Comparison of ENCODE assay signal across 9 mouse cellular contexts in genomic region chr12:31184217-31184975, GRCm38 (mm10). TPM values are rescaled to one million over a fixed set of nuclear protein-coding genes. Genes with fewer than 3 reads are reported as not detected.
A peak's percentile ranks its signal among the peaks of the same experiment; 100 is the strongest.
DNase-seq lines count a peak whose midpoint lies in the region; ATAC-seq and TF ChIP-seq lines count a peak whose summit lies in the region.
"Had no signal": no experiment of that assay in that cellular context is flagged by ENCODE, and none has a peak within 500 bp of the region (broad histone marks: within the 10 kb centered on the region; RNA-seq: fewer than 3 reads in every experiment).

No protein-coding gene starts in this region.

- 0 out of 2 replicates have a peak, but pooled peaks have one; percentile 45 for ATAC-seq in hindbrain, embryonic 16.5 days
- no peak for ATAC-seq in liver, postnatal 0 days

- 56% methylated on average over 11 of the region's 11 CpGs for WGBS in hindbrain, embryonic 16.5 days
- WGBS in liver, postnatal 0 days (ENCODE audit: insufficient replicate concordance): 63% methylated on average over 11 of the region's 11 CpGs

- no peak overlapping the region for H3K4me2 ChIP-seq in hindbrain, embryonic 16.5 days (ENCODE audit: low read length)
- H3K4me2 ChIP-seq in liver, postnatal 0 days (ENCODE audit: low read depth, low read length): no peak overlapping the region

- no peak for TF ChIP-seq CTCF in liver, postnatal 0 days (IDR thresholded peaks at IDR 0.05; ENCODE audit: low read depth)

- no peaks in the 10 kb centered on the region for H3K36me3 ChIP-seq in hindbrain, embryonic 16.5 days (ENCODE audit: control insufficient read depth, insufficient read depth, low read length)
- no peaks in the 10 kb centered on the region for H3K36me3 ChIP-seq in liver, postnatal 0 days (replicated peaks; ENCODE audit: insufficient read depth, low read length)

- H3K27me3 ChIP-seq in hindbrain, embryonic 16.5 days (replicated peaks; ENCODE audit: control insufficient read depth, insufficient read depth, low read length): no peaks in the 10 kb centered on the region
- H3K27me3 ChIP-seq in liver, postnatal 0 days (ENCODE audit: insufficient read depth, low read length): no peaks in the 10 kb centered on the region

- peaks cover 5% of the 10 kb centered on the region for H3K4me1 ChIP-seq in hindbrain, embryonic 16.5 days (ENCODE audit: control insufficient read depth, insufficient read depth, low read depth, low read length)
- H3K4me1 ChIP-seq in liver, postnatal 0 days (ENCODE audit: insufficient read depth): no peaks in the 10 kb centered on the region

- no peak overlapping the region for H3K9ac ChIP-seq in hindbrain, embryonic 16.5 days (ENCODE audit: low read depth, low read length)
- H3K9ac ChIP-seq in liver, postnatal 0 days (replicated peaks): no peak overlapping the region

- peak overlapping the region; percentile 18; the same call in 1 of the 2 replicates for H3K27ac ChIP-seq in hindbrain, embryonic 16.5 days (ENCODE audit: low read depth, low read length)
- H3K27ac ChIP-seq in liver, postnatal 0 days (ENCODE audit: low read depth): no peak overlapping the region

- peak; percentile 31 for DNase-seq in kidney, adult 11 months
- no peak for DNase-seq in kidney, postnatal 4 days
- peak; percentile 62 for DNase-seq in fibroblast of lung, adult 2 months (ENCODE audit: low read depth)
- peak; percentile 84 for DNase-seq in lung, postnatal 36 days
- DNase-seq in left cerebral cortex, adult 8-10 months (ENCODE audit: low spot score in 2 of 2): no peak
- no peak for DNase-seq in frontal cortex, postnatal 36 days (ENCODE audit: low spot score in 2 of 2)
- DNase-seq in liver, postnatal 0 days: no peak

- no peaks in the 10 kb centered on the region for H3K9me3 ChIP-seq in hindbrain, embryonic 16.5 days (ENCODE audit: control insufficient read depth, low read length)
- no peaks in the 10 kb centered on the region for H3K9me3 ChIP-seq in liver, postnatal 0 days (ENCODE audit: low read length)

- H3K4me3 ChIP-seq in hindbrain, embryonic 16.5 days (ENCODE audit: low read length): no peak overlapping the region
- H3K4me3 ChIP-seq in liver, postnatal 0 days (ENCODE audit: low read depth, low read length): no peak overlapping the region

- TF ChIP-seq EP300 in liver, postnatal 0 days (IDR thresholded peaks at IDR 0.05; ENCODE audit: low read depth): no peak

RNA-seq across cellular contexts. Expression of gene Gm6993, which starts 56.2 kb away (rescaled TPM):
- polyA plus RNA-seq in hindbrain, embryonic 16.5 days (2015; fragmentation: Nextera tagmentation; extraction: Ambion mirVana): not detected in 2 replicates
- not detected for total RNA-seq in left cerebral cortex, adult 8-10 months (2022)
- not detected in 2 replicates for polyA plus RNA-seq in liver, postnatal 0 days (2015; fragmentation: Nextera tagmentation; extraction: Ambion mirVana)
- polyA plus RNA-seq: cortical plate, adult 2 months had no signal

Comparison
In these comparisons a context has a peak if more than half of its experiments do, and no peak if none do; other contexts are left out.
1. DNase-seq: peak in kidney, adult 11 months (single experiment), fibroblast of lung, adult 2 months (single experiment) and lung, postnatal 36 days (single experiment); none in kidney, postnatal 4 days (0 of 2), left cerebral cortex, adult 8-10 months (0 of 2), frontal cortex, postnatal 36 days (0 of 2) and liver, postnatal 0 days (single experiment).